Mouse (Mus musculus) A20 (cell line): ENCODE measurements around the gene H2afy.

ENCODE experiments used
- DNase-seq: peaks from one replicate; pipeline ENCODE4 v3.0.0-alpha.2; 2011; ENCODE audit warnings: low read depth, low spot score

Gene H2afy

DNA sequence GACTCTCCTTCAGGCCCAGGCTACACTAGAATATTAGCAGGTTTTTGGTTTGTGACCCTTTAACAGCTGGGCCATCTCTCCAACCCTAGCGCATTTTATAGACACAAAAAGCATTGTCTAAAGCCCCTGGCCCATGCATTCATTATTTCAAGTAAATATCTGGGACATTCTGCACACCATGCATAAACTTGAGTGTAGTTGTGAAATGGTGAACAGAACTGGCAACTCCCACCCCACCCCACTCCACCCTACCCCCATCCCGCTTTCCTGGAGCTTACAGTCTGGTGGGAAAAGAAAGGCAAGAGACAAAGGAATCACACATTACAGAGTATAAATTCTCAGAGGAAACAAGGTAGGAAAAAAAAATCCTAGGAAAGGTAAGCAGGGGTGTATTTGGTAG lies at the start of gene H2afy:
TSS of gene H2afy (minus strand) at position 162 of the 400 bp plus-strand sequence.
- DNase-seq: no peak

DNA sequence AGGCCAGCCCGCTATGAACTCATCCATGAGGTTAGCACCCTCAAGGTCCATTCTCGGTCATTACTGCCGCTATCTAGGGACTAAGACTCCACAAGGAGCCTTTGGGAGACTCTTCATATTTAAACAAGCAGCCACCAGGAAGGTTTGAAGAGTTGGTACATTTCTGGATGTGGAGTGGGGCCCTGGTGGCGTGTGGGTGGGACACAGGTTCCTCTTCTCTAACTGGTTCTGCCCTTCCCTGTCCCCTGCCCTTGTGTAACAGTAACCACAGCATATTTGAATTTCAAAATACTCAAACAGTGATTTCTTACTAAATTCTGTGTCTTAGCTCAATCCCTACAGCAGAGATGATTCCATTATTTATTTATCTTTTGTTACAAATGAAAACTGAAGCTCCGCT lies 47.5 kb upstream of the H2afy start:
- no peak for DNase-seq

DNA sequence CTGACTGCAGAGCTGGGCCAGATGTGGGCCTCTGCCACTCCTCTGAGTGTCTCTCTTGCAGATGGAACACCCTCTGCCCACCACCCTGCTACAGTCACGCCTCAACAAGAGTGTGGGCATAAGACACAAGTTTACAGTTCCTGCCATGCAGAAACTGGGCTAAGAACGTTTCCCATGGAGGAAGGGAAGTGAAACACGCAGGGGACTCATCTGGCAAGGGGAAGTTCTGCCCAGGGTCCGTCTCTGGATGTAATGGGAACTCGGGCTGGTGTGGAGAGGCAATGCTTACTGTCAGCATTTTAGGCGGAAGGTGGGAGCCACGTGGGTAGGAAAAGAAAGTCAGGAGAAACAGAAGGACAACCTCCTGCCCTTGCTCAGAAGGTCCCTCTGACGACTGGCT lies 45.3 kb upstream of the H2afy start:
- DNase-seq: no peak

DNA sequence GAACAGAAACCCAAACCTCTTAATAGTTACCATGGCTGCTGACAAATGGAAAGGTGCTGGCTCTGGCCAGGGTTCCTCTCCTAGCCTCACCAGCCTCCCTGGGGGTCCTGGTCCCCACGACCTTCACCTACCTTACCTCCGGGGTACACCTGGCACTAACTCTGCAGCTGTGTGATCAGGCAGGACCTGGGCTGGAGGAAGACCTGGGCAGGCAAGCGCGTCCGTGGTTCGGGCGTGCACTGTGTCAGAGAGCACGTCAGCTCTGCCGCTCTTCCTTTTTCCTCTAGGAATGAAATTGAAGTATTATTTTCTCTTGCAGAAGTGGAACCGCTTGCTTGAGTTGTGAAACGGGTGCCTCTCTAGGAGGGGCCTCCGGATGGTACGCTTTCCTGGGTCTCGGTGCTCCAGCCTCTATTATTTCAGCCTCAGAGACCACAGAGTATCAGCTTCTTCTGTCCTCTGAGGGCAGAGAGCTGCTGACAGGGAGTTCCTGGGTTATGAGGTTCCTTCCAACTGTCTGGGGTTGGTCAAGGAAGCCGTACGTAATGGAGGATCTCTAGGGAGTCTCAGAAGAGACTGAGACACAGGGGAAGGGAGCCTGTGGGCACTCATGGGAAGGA lies 42.4 kb upstream of the H2afy start, which contains the start of gene Tifab:
TSS of gene Tifab (minus strand) at position 470 of the 620 bp plus-strand sequence.
- no peak for DNase-seq

DNA sequence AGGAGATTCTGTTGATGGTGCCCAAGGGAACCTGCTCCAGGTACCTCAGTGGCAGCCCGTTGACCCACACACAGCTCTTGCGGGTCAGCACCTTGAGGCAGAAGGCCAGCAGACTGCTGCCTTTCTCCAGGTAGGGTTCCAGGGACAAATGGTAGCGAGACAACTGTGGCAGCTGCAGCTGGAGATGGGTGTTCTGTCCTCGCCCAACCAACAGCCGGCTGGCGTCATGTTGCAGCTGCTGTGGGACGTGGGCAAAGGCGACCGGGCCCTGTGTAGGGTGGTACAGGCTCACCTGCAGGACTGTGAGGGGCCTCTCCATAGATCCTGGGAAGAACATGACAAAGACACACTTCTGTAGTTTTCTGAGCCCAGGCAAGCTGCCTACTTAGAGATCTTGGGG lies 40.1 kb upstream of the H2afy start:
- no peak for DNase-seq

DNA sequence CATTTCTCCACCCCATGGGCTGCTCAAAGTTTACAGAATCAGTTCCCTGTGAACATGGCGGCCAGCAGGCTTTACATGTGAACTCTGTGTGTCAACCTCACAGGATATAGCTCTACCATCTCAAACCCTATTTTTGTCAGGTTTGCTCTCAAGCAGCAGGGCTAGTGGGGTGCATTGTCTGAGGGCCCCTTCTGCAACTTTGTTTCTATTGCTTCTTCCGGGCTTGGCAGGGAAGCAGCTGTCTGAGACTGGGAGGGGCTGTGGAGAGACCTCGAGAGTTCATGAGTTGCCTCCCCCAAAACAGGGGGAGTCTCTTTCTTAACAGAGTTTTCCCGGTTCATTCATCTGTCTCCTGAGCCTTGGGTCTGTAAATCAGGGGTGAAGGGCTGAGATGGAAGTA lies 39.7 kb upstream of the H2afy start:
- DNase-seq: no peak

DNA sequence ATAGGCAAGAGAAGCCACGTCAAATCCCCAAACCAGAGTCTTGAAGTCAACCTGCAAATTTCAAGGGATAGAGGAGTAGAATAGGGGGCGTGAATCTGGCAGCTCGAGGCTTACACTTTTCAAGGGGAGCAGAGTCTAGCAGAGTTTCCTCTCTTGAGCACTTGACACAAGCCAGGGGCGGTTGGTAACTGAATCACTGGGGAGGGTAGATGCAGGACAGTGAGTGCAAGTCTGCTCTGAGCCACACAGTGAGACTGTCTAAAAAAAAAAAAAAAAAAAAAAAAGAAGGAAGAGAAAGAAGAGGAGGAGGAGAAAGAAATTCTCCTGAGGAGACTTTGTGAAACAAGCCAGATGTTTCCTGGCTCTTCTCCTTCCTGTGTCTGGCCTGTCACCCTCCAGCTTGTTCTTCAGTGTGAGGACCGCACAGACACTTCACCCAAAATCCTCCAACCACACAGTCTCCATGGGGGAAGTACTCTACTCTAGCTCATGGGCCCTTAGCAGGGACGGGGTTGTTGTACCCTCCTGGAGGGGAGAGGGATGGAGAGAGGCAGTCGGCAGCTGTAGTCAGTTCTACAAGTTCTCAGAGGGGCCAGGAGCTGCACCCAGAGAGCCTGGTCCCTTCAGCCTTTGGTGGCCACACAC lies 36.9 kb upstream of the H2afy start:
- no peak for DNase-seq

DNA sequence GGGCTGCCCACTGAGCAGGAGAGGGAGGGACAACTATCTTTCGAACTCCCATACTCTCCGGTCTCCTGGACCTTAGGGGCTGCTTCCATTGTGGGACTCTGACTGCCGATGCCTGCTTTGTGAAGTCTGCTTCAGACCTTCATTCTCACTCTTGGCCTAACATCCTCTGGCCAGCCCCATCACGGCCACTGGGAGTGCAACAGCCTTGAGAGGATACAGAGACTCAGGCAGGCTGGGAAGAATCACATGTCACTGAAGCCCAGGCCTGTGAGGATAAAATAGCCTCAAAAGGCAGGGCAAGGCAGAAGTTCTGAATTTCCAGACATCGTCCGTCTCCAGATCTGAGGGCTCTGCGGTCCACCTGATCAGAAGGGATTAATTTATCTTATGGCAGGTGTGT lies 35.9 kb upstream of the H2afy start:
- DNase-seq: no peak

DNA sequence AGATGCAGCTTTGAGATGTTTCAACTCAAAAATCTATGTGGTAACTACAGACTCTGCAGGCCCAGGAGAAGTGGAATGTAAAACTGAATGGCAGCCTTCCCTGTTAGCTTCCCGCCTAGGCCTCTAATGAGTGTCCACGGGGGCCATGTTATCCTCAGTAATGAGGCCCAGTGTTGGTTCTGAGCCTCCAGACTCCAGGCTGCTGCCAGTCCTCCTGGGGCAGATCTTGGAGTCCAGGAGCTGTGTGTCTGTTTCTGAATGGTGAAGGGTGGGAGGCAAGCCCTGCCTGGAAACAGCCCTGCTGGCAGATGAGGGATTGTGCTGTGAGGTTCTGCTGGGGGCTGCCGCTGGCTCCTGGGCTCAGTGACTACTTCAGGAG lies 32.2 kb upstream of the H2afy start:
- no peak for DNase-seq

DNA sequence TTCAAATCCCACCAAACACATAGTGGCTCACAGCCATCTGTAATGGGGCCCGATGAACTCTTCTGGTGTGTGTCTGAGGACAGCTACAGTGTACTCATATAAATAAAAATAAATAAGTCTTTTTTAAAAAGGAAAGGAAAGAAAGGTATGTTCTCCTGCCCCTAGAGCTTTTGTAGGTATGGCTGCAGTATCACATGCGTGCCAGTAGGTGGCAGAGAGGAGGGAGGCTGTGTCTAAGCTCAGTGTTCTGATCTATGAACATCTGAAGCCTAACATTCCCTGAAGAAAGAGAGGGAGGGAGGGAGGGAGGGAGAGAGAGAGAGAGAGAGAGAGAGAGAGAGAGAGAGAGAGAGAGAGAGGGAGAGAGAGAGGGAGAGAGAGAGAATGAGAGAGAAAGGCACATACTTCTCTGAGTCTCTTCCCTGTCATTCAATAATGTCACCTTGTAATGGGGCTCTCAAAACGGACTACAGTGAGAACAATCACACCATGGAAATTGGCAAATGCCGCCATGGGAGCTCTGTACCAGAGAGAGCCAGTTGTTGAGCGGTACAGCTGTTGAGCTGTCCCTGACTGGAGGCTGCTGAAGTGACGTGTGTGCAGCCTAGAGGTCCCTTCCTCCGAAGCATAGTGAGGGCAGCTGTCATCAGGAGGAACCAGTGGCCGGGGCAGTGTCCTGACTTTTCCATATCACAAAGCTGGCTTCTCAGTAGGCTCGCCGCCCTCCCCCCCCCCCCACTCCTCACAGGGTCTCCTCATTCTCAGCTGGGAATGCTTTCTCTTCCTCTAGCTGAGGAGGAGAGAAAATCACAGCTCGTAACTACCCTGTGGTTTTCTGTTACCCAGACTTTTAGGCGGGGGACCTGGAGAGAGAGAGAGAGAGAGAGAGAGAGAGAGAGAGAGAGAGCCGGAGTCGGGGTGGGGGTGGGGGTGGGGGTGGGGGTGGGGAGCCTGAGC lies 31.6 kb upstream of the H2afy start:
- peak; percentile 37 for DNase-seq

DNA sequence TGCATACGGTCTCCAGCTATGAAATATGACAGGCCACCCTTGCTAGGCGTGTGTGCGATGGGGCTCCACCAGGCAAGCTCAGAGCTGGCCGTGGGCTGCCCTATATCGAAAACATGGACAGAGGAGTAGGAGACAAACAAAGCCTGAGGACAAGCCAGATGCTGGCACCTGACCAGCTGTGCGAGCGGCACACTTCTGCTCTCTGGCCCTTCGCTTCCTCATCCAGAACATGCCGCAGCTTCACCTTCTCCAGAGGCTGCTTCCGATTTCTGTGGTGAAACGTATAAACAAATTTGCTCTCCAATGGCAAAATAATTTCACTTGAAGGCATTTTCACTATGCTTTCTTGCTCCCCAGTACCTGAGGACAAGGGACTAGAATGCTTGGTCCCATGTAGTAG lies 29.4 kb upstream of the H2afy start:
- no peak for DNase-seq

DNA sequence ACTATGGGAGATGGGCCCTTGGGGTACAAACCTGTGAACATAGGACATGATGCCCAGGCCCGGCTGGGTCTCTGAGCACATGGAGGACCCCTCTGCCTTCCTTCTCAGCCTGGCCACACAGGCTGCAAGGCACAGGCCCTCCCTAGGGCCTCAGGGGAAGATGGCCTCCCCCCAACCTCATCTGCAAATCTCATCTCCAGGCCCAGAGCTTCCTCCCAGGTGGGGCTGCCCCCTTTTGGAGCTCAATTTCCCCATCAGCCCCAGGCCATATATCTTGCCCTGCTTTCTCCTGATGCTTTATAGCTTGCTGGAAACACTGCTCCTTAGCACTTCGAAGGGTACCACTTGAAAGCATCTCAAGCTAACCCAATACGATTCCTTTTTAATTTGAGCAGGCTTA lies 28.2 kb upstream of the H2afy start:
- no peak for DNase-seq

DNA sequence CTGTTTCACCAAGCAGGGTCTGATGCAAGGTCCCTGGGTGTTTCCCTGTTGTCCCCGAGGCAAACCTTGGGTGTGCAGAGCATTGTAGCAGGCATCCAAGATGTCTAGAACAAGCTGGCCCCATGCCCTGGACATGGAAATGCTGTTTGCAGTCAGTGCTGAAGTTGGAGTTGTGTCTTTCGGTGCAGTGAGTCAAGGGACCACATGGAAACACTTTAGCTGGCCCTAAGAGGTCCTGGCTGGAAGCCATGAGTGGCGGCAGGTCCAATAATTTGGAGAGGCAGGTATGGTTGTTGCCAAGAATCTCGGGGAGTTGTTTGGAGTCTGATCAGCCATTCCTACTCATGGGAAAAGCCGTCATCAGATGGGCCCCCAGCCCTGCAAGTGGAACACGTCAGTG lies 27.6 kb upstream of the H2afy start:
- DNase-seq: no peak

DNA sequence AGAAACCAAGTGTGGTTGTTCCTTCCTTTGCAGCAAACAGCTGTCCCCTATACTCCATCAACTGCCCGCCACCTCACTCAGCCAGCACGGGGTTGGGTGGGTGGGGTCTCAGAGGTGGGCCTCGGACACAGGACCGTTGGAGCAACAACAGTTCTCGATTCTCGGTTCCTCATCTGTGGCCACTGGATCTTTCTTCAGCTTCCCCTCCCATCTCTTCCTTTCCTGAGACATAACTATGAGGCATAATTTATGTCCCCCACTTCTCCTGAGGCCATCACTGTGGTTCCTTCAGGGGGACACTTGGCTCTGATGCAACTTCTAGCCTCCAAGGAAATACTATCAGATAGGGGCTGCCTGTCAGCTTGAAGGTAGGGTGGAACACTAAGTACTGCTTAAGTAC lies 26.7 kb upstream of the H2afy start:
- no peak for DNase-seq

DNA sequence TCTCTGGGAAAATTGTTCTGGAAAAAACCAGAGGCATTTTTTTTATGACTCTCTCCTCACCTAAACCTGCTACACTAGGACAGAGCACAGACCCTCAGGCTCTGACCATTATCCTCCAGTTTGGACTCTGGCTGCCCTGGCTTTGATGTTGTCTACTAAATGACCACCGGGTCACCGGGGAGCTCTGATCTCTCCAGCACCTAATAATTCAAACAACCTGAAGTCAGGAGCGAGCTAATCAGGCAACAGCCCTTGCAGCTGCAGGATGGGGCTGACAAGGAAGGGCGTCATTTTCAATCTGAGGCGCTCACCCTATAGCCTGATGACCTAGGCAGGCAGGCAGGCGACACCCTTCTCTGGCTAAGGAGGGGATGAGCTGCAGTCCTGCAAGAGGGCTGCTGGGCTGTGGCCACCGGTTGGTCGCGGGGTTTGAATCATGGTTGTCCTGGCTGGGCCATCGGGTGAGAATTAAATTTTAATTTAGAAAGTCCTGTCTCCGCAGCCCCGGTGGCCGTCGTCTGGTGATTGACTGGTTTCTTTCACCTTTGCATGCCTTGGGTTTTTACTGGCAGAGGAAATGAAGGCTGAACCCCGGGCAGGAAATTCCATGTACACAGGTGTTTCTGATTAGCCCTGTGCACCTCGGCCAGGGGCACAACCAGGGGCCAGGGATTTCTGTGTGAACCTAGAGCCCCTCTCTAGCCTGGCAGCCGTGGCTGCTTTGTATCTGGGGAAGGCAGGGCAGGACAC lies 23.6 kb upstream of the H2afy start:
- no peak for DNase-seq

DNA sequence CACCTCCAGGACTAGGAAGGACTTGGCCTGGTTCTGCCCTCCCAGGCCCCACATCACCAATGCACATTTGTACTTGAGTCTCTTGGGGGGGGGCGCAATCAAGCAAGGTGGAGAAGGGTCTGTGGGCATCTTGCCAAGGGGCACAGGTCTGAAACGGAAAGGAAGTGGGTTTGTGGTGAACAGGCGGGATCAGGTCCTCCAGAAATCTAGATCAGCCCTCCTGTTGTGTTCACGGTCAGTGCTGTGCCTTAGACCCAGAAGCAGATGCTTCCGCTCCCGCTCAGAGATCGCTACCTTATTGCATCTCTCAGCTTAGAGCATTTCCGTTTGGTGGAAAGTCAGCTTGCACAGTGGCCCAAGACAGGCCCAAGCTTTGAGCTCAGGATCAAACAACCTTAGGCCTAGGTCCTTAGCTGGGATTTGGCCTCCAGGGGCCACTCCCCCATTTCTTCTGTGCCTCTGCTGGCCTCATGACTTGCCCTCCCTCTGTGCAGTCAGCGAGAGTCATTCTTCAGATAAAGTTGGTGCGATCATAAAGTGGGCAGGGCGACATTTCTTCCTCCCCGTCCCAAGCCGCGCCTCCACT lies 22.9 kb upstream of the H2afy start:
- DNase-seq: no peak

DNA sequence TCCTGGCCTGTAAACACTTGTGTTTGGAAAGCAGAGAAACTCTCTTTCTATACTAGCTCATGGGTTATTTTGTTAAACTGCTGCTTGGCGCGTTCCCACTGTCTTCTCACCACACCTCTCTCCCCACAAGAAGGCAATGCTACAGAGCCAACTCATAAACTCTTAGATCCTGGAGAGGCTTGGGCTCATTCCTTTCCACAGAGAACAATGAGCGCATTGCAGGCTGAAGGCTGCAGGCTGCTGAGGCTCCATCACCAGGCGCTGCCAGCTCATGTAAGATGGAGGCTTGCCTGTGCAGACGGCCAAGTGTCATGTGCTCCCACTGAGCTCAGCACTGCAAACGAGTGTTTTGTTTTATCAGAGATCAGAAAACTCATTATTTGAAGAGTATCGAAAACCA lies 19.5 kb upstream of the H2afy start:
- DNase-seq: no peak

DNA sequence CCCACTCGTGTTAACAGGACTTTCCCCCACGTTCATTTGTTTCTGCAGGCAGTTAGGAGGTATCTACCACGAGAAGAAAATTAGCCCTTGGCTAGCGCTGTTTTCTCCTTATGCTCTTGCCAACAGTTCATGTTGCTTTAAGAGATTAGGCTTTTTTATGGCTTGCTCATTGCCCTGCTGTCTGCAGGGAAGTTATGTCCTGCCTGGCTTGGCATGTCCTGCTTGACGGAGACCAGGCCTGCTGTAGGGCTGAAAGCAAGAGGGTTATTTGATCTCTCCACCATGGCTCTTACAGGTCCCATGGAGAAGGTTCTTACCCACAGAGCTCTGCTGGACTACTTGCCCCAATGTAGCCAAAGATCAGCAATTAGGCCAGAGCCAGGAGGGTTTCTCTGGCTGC lies 18.9 kb upstream of the H2afy start:
- no peak for DNase-seq

DNA sequence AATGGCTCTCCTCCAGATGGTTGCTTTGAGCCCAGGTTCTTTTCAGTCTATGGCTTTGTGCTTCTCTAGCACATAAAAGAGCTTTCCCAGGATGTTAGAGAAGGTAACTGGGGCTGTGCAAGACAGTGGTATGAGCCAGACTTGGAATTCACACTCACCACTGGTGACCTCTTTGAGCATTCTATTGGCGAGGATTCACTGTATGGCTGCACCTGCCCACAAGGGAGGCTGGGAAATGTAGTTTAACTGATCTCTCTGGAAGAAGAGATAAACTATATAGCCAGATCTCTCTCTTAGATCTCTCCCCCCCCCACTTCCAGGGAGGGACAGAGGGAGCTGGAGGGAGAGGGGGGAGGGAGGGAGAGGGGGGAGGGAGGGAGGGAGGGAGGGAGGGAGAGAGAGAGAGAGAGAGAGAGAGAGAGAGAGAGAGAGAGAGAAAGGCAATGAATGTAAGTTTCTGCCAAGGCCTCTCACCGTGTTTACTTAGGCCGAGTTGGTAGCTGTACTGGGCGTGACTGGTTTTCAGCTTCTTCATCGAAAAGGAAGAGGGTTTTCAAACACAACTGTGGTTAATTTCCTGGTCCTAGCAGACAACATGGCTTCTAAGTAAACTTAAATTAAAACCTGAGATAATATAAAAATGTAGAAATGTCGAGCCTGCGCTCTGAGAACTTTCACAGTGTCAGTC lies 16.8 kb upstream of the H2afy start:
- no peak for DNase-seq

DNA sequence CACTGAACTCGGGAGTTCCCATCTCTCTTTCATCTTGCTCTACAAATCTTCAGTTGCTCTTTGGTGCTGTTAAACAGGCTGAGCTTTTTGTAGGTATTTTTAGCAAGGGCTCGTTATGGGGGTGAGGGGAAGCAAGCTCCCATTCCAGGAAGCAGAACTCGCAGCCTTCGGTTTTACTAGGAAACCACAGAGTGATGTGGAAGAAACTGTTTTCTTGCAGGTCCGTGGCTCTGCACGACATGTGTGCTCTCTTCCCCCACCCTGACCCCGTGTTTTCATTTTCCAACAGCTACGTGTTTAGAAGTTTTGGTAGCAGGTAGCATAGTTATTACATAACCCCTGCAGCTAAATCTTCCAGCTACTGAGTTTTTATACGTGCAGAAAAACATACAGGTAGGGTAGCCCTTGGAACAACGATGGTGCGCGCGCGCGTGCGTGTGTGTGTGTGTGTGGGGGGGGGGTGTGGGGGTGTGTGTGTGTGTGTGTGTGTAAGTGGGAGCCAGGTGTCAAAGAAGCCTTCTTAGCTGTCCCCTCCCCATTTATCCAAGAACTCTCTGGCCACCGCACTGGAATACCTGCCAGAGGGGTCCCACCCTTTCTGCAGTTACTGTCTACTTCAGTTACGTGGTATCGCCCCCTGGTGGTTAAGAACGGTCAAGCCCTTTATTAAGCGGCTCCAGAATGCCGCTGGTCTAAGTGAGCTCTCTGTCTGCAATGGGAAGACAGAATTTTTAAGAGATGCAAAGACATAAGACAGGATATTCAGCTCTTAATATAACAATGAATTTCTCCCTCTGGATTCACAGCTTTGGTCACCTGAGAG lies 15.5 kb upstream of the H2afy start:
- peak; percentile 73 for DNase-seq
